Mouse (Mus musculus) granulocyte monocyte progenitor cell, adult 5-6 weeks (primary cell): ENCODE results near the gene Gsn. TPM values are rescaled to one million over a fixed set of nuclear protein-coding genes. Genes with fewer than 3 reads are reported as not detected.

ENCODE experiments used
- ATAC-seq: replicated peaks from 2 replicates; pipeline ENCODE4 v1.8.0; 2016; ENCODE audit warnings: mild to moderate bottlenecking, moderate TSS enrichment, inconsistent platforms; ENCODE audit not compliant: poor library complexity, severe bottlenecking
- total RNA-seq, 2 experiments: library from RNA; stranded (forward) in 1 of 2; stranded (reverse) in 1 of 2; fragments of 200-712, 200-1000 nt in 1 of 2; fragments of >200 nt in 1 of 2; fragmentation: Nextera tagmentation in 1 of 2; gene quantifications; 2 replicates each; pipeline ENCODE4 v1.2.3; 2014 to 2017

Gene Gsn
- total RNA-seq, 2 experiments from 2014 or later = 7.8 to 8.4 TPM

DNA sequence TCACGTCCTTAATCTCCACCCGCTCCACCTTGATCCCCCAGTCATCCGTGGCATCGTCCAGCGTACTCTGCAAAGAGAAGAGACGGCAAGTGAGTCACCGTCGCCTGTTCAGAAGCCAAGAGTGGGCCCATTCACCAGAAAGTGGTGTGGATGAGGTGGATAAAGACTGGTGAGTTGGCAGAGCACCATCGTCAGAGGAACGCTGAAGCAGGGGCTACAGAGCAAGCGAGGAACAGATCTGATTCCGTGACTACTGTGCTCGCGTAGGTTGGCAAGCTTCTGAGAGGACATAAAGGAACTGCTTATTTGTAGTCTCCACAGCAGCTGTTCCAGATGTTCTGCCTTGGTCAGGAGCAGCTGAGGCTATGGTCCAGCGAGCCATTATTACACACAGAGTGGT, 64.2 kb downstream of the Gsn start:
- ATAC-seq = no peak

DNA sequence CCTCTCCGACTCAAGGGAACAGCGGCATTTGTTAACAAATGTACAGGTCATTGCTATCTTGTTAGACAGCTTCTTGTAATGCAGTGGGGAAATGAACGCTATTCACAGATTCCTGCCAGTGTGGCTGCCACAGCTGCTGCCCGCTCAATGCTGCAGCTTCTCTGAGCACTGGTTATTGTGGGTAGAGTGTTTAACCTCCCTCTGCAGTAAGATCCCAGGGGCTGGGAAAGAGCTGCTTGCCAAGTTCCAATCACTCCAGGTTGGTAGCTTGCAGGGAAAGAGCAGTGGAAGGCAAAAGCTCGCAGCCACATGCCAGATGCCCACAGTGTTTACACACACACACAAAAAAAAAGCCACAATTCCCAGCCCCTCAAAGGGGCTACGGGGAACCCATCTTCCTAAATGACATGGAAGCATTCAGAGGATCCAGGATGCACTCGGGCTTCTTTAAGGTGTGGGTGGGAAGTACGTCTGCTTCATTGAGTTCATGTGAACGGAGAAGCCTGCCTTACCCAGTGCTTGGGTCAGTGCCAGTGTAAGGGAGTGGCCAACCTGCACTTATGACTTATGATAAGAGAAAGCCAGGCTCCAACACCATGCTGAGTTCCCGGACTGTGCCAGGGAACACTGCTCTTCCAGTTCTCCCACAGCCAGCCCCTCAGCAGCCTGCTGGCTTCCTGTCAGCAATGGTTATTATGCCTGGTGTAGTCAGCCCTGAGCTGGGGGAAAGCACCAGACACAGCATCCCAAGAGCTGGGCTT, 66.4 kb downstream of the Gsn start:
- ATAC-seq = no peak

DNA sequence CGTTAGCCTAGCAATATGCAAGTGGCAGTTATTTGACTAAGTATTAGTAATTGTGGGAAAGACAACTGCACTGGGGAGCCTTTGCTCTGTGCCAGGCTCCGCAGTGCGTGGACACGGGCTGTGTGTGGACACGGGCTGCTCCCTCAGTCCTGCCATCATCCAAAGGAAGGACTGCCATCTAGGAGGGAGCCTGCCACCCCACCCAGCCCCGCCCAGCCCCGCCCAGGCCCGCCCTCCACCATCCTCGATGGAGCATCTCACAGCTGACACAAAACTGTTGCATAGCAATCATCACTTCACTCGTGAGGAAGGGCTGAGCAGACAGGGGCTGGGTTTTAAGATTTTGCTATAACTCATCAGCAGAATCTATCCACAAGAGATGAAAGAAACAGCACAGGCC, 69.8 kb downstream of the Gsn start:
- ATAC-seq = no peak

DNA sequence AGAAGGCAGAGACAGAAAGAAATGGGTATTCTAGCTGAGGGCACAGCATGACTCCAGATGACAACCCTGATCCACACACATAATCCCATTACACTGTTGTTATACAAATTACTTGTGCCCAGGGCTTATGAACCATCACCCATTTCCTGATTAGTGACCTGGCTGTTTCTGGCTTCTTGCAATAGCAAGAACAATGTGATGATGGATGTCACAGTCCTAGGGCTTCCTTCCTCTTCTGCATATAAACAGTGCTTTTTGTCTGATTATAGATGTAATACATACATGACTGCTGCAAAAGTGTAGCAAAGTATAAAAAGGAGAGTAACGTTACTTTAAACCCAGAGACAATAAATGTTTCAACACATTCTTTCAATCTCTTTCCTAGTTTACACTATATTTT, 70.8 kb downstream of the Gsn start:
- ATAC-seq = peak; percentile 65

- ATAC-seq = peak; percentile 26
Measured at GRCm38 (mm10) chr2:35327583-35327982, 71.4 kb downstream of the Gsn start.

- no peak for ATAC-seq
Measured at GRCm38 (mm10) chr2:35328064-35328792, 72.0 kb downstream of the Gsn start.

DNA sequence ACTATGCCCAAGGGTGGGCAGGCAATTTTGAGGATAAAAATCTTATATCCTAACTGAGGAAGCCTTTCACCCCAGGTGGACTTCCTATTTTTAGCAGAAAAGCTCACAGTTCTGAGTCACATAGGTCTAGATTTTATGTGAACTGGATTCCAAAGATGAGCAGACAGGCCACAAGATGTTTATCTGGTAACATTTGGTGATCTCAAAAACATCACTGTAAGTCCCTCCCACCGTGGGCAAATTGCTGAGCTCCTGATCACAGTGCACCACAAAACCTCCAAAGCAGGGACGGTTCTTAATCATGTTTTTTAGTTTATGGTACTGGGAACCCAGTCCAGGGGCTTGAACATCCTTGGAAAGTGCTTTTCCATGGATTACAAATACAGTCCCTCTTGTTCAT, 72.9 kb downstream of the Gsn start:
- no peak for ATAC-seq

GRCm38 (mm10) chr2:35331205-35331604, 75.0 kb downstream of the Gsn start:
- no peak for ATAC-seq

DNA sequence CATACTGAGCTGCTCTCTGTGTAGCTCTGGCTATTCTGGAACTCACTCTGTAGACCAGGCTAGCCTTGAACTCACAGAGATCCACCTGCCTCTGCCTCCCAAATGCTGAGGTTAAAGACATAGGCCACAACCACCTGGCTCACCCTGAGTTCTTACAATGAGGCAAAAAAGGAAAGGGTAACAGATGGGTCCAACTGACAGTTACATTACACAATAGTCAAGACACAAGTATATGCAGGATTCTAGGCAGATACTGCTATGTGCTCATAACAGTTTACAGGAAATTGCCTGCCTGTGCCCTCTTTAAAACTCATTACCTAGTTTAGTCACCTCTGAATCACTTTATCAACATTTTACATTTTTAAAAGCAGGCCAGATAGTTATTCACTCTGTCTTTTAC, 77.5 kb downstream of the Gsn start:
- peak; percentile 64 for ATAC-seq

GRCm38 (mm10) chr2:35335620-35336019, 79.4 kb downstream of the Gsn start:
- no peak for ATAC-seq

DNA sequence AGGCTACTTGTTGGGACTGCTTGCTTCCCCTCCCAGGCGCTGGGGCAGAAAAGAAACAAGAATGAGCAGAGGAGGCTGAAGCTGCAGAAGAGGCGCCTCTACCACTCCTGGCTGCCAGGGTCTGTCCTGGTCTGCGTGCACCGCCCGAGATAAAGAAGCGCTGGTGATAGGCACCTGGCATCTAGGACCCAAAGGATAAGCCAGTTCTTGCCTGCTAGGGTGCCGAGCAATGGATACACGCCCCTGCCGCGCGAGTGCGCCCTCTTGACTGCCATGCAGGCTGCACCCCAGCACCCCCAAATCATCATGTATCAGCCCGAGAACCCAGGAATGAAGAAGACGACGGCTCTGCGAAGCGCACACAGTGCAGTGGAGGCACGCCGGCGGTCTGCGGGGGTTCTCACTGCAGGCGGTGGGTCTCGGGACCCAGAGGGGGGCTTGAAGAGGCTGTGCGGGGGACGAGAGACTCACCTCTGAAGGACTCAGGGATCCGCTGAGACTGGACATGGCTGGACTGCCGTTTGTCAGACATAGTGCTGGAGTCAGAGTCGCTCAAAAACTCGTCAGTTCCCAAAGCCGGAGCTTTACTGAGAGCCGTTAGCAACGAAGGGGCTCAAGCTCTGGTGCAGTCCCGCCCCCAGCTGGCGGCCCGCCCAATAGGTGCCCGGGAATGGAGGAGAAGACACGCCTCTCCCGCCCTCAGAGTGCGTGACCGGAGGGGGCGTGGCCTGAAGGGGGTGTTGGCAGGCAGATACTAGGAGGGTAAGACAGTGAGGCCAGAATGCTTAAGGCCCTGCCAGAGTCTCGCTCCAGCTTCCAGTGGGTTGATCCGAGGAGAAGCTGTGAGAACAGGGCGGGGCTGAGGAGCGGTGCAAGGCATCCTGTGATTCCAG, 80.5 kb downstream of the Gsn start, which contains the start of gene Stom:
TSS of gene Stom (minus strand) at position 589 of the 893 bp plus-strand sequence.
- peak; percentile 87 for ATAC-seq

- peak; percentile 3 for ATAC-seq
Measured at GRCm38 (mm10) chr2:35337419-35337818, 81.2 kb downstream of the Gsn start.

DNA sequence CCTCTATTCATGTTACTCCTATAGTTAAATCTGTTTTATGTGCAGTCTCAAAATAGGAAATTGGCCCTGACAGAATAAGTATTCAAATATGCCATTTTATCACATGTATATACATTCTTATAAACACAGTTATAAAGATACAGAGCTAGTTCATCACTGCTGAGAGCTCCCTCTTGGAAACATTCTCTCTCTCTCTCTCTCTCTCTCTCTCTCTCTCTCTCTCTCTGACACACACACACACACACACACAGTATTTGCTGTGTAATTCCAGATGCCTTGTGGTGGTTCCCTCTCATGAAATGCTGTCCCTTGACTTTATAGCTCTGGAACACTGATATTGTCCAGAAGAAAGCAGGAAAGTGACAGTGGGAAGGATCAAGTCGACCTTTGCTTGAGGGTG, 81.9 kb downstream of the Gsn start:
- no peak for ATAC-seq

DNA sequence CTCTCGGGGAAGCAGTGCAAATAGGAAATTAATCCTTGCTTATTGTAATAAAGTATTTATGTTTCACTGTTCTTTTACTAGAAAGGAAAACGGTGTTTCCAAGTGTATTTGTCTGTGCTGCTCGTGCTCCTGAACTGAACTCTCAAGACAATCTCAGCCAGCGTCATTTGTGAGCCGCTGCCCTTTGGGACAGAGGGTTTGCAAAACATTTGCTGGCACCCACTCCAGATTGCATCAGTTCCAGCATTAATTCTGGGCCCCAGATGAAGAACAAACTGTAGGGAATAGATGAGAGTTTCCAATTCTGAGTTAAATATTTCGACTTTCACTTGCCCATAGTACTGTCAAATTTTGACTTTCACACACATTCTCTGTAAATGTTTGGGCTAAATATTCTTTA, 82.5 kb downstream of the Gsn start:
- ATAC-seq = no peak

DNA sequence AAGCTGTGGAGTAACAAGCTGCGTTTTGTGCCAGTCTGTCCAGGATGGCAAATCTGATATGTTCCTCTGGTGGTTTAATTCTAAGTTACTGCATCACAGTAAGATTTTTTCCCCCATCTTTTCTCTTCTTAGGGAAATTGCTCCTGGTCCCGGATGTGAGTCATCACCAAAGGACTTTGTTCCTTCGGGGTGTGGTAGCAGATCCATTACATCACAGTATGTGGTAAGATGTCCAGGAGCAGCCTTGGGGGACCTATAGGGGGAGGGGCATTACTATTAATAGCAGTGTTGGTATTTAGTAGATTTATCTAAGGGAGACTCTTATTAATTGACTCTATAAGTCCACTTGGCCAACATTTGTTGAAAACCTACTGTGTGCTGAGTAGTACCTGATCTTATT, 86.4 kb downstream of the Gsn start:
- peak; percentile 87 for ATAC-seq

DNA sequence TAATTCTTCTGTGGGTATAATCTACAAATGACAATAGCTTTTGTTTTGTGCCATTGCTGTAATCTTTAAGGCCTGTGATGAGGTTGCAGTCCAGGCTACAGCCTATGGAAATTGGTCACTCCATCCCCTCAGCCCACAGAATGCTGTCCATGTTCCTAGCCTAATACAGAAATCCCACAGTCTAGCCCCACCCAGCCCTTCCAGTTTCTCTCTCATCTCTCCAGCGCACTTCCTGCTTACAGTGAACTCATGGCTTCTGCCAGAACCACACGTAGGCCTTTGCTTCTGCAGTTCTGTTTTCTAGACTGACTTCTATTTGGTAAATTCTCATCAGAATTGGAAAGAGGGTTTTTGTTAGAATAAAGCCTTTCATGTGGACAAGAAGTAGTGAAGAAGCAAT, 89.8 kb downstream of the Gsn start:
- ATAC-seq = peak; percentile 63

DNA sequence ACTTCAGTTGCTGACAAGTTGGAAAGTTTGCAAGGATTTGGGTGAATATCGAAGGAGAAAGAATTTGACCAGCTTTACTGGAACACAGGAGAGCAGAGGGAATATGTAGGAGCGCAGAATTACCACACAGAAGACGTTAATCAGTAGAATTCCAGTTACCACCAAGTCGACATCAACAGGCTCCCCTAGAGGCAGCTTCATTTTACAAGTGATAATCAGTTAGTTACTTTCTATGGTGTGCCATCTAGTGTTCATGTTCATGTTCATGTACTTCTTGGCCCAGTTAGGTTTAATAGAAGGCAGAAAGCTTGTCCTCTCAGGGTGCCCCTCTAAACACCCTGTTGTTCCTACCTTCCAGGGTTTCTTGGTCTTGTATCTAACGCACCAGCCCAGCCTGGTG, 93.0 kb downstream of the Gsn start:
- peak; percentile 73 for ATAC-seq
